Comparison of ENCODE assay signal across 38 mouse cellular contexts in the genomic region with DNA sequence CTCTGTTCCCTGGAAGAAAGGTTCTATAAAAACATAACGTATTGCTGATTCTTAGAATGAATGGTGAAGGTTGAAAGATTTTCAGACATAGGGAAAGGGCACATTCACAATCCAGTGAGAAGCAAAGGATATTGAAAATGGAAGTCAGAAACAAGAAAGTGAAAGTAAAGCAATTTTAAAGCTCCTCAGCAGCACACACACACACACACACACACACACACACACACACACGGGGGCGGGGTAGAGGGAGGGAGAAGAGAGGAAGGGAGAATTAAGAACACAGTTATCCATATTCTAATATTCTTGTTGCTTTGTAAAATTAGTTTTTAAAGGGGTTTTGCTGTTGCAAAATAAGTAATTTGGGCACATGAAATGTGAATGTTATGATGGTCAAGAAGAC. TPM values are rescaled to one million over a fixed set of nuclear protein-coding genes. Genes with fewer than 3 reads are reported as not detected.
DNase-seq lines count a peak whose midpoint lies in the region; ATAC-seq and TF ChIP-seq lines count a peak whose summit lies in the region.
"Had no signal": no experiment of that assay in that cellular context is flagged by ENCODE, and none has a peak within 500 bp of the region (broad histone marks: within the 10 kb centered on the region; RNA-seq: fewer than 3 reads in every experiment).

No protein-coding gene starts in this region.

- dilution Hi-C loops in CH12.LX (cut with MboI; ENCODE audit: extremely low pct_ligation_motif_present, extremely low pct_unique_long_range_greater_than_20kb, low sequenced_read_pairs) = no loop called here

- H3K27me3 ChIP-seq in CH12.LX (replicated peaks) = no peaks in the 10 kb centered on the region
- H3K27me3 ChIP-seq: embryonic facial prominence, embryonic 15.5 days; forebrain, embryonic 13.5 days; hindbrain, embryonic 13.5 days; kidney, embryonic 15.5 days; liver, embryonic 12.5 days; neural tube, embryonic 12.5 days had no signal

- peak; percentile 71 for ATAC-seq in megakaryocyte progenitor cell, adult 5-6 weeks (replicated peaks; ENCODE audit: poor library complexity)
- ATAC-seq: forebrain, embryonic 13.5 days; liver, embryonic 12.5 days; liver, postnatal 0 days; Patski had no signal

- no peak for TF ChIP-seq EP300 in CH12.LX (IDR thresholded peaks at IDR 0.05; ENCODE audit: low read length)

- no peaks in the 10 kb centered on the region for H3K79me2 ChIP-seq in CH12.LX (replicated peaks; ENCODE audit: control insufficient read depth, extremely low read depth, insufficient read depth, poor library complexity, severe bottlenecking)

- no peak for TF ChIP-seq CTCF in CH12.LX (conservative IDR thresholded peaks at IDR 0.05 in 1 of 2, IDR thresholded peaks at IDR 0.05 in 1 of 2; ENCODE audit: low read depth in 2 of 2, low read length in 2 of 2)

- H3K9me3 ChIP-seq in CH12.LX (replicated peaks; ENCODE audit: low read length) = no peaks in the 10 kb centered on the region
- H3K9me3 ChIP-seq: embryonic facial prominence, embryonic 10.5 days; embryonic facial prominence, embryonic 15.5 days; forebrain, embryonic 13.5 days; hindbrain, embryonic 13.5 days; kidney, embryonic 15.5 days; liver, embryonic 12.5 days; neural tube, embryonic 12.5 days had no signal

- intact Hi-C loops in left cerebral cortex, postnatal 36 days (cut with DNase I) = loop anchor here (10.0 kb wide), 1 partner anchor 1925 kb away; a partner anchor contains a TSS

- DNase-seq in 3T3-L1 (ENCODE audit: low read depth, low spot score) (peak; percentile 11), CH12.LX (ENCODE audit: extremely low read depth) (peak; percentile 8), adipocyte (ENCODE audit: low spot score) (peak; percentile 8)
- no peak for DNase-seq in kidney, adult 11 months
- DNase-seq in ovary, postnatal 10 days (ENCODE audit: low spot score) = no peak
- no peak for DNase-seq in left cerebral cortex, postnatal 36 days (ENCODE audit: low spot score in 2 of 2)
- DNase-seq in adrenal gland, adult 2 months = no peak
- DNase-seq: adrenal gland, postnatal 36 days; B cell, adult 2 months; cerebellum, adult 2 months; cerebellum, postnatal 14 days; gastrocnemius, postnatal 25 days; heart, adult 18-20 months; heart, postnatal 4 days; kidney, adult 18-20 months; kidney, postnatal 25 days; left cerebral cortex, postnatal 4 days; liver, postnatal 0 days; lung, postnatal 36 days; midbrain, embryonic 14.5 days had no signal

- TF ChIP-seq RAD21 in CH12.LX (IDR thresholded peaks at IDR 0.05; ENCODE audit: low read depth, low read length) = no peak

- H3K4me3 ChIP-seq in CH12.LX (replicated peaks in 1 of 3; ENCODE audit: low read depth in 2 of 3, low read length in 2 of 3, poor library complexity in 1 of 3) = no peak overlapping the region
- H3K4me3 ChIP-seq: embryonic facial prominence, embryonic 10.5 days; embryonic facial prominence, embryonic 15.5 days; forebrain, embryonic 13.5 days; hindbrain, embryonic 13.5 days; kidney, embryonic 15.5 days; layer of hippocampus, adult 2 months; liver, embryonic 12.5 days; neural tube, embryonic 12.5 days had no signal

- H3K36me3 ChIP-seq in CH12.LX (replicated peaks in 1 of 2; ENCODE audit: control insufficient read depth in 1 of 2, insufficient read depth in 1 of 2, low read length in 1 of 2) = no peaks in the 10 kb centered on the region
- H3K36me3 ChIP-seq: embryonic facial prominence, embryonic 10.5 days; embryonic facial prominence, embryonic 15.5 days; hindbrain, embryonic 13.5 days; kidney, embryonic 15.5 days; liver, embryonic 12.5 days; neural tube, embryonic 12.5 days had no signal

- in situ Hi-C loops in CH12.LX (cut with MboI; ENCODE audit: low pct_ligation_motif_present, low pct_unique_long_range_greater_than_20kb, low sequenced_read_pairs) = no loop called here

- no peak for TF ChIP-seq POLR2A in CH12.LX (IDR thresholded peaks at IDR 0.05; ENCODE audit: low read depth, low read length)

- no peak overlapping the region for H3K27ac ChIP-seq in CH12.LX (ENCODE audit: insufficient read depth, low read depth)
- H3K27ac ChIP-seq: embryonic facial prominence, embryonic 10.5 days; embryonic facial prominence, embryonic 15.5 days; forebrain, embryonic 13.5 days; hindbrain, embryonic 13.5 days; kidney, embryonic 15.5 days; layer of hippocampus, adult 2 months; liver, embryonic 12.5 days; neural tube, embryonic 12.5 days had no signal

- H3K4me1 ChIP-seq in CH12.LX (ENCODE audit: control insufficient read depth in 1 of 2, insufficient read depth in 2 of 2) = peaks cover 0 to 4% of the 10 kb centered on the region in 2 experiments; a peak in 2 of 4 replicates
- H3K4me1 ChIP-seq: embryonic facial prominence, embryonic 10.5 days; embryonic facial prominence, embryonic 15.5 days; forebrain, embryonic 13.5 days; hindbrain, embryonic 13.5 days; kidney, embryonic 15.5 days; liver, embryonic 12.5 days; neural tube, embryonic 12.5 days had no signal

- H3K9ac ChIP-seq in CH12.LX (ENCODE audit: insufficient read depth, low read depth) = no peak overlapping the region
- H3K9ac ChIP-seq: embryonic facial prominence, embryonic 15.5 days; forebrain, embryonic 13.5 days; hindbrain, embryonic 13.5 days; kidney, embryonic 15.5 days; liver, embryonic 12.5 days; liver, postnatal 0 days; neural tube, embryonic 12.5 days had no signal

- peak overlapping the region; percentile 61; the same call in 1 of the 2 replicates for H3K4me2 ChIP-seq in CH12.LX (ENCODE audit: insufficient read depth, low read depth, poor library complexity, severe bottlenecking)
- H3K4me2 ChIP-seq: embryonic facial prominence, embryonic 15.5 days; forebrain, embryonic 13.5 days; heart, embryonic 11.5 days; hindbrain, embryonic 13.5 days; kidney, embryonic 15.5 days; liver, embryonic 12.5 days; neural tube, embryonic 12.5 days had no signal

TF ChIP-seq in CH12.LX, 34 proteins besides CTCF, POLR2A, EP300 and RAD21:
- TF ChIP-seq CHD2 (IDR thresholded peaks at IDR 0.05; ENCODE audit: low read length) (no peak), ETS1 (conservative IDR thresholded peaks at IDR 0.05; ENCODE audit: low read depth, low read length) (peak; percentile 14; the same call in 1 of the 2 replicates), BHLHE40 (IDR thresholded peaks at IDR 0.05; ENCODE audit: low read depth, low read length) (no peak), IRF4 (IDR thresholded peaks at IDR 0.05; ENCODE audit: low read depth, low read length) (peak; percentile 17; the same call in 1 of the 2 replicates), MAZ (IDR thresholded peaks at IDR 0.05; ENCODE audit: low read depth, low read length) (peak; percentile 82)
TF ChIP-seq in CH12.LX: peak in this region for 3.

RNA-seq across cellular contexts. Expression of a gene that starts 2.4 kb away (rescaled TPM):
- total RNA-seq in CH12.LX (2012; rRNA removed) (0.04 and 0.08 TPM in 2 replicates), CH12.LX (2014; rRNA removed) (0.07 and 0.35 TPM in 2 replicates)
- polyA plus RNA-seq in CH12.LX (2012; ENCODE audit: insufficient read length, low read depth) = 0.07 and 0.09 TPM in 2 replicates
- total RNA-seq in megakaryocyte progenitor cell, adult 5-6 weeks (2015) = not detected in 2 replicates
- not detected in 2 replicates for total RNA-seq in megakaryocyte progenitor cell, adult 5-6 weeks (2017)
- not detected for total RNA-seq in left cerebral cortex, postnatal 36 days (2021)
- total RNA-seq in adrenal gland, adult 2 months (2021) = not detected
- not detected in 2 replicates for polyA plus RNA-seq in adrenal gland, adult 2 months (2012; rRNA removed)
- total RNA-seq: adrenal gland, adult 18-20 months; adrenal gland, postnatal 36 days; gastrocnemius, postnatal 25 days; heart, adult 18-20 months; heart, postnatal 4 days; layer of hippocampus, adult 2 months; layer of hippocampus, postnatal 14 days; left cerebral cortex, adult 8-10 months; left cerebral cortex, postnatal 4 days had no signal
- polyA plus RNA-seq: cerebellum, adult 2 months; embryonic facial prominence, embryonic 10.5 days; embryonic facial prominence, embryonic 15.5 days; forebrain, embryonic 13.5 days; heart, embryonic 11.5 days; hindbrain, embryonic 13.5 days; kidney, embryonic 15.5 days; limb, embryonic 14.5 days; liver, embryonic 12.5 days; liver, postnatal 0 days; lung, embryonic 16.5 days; midbrain, embryonic 14.5 days; neural tube, embryonic 12.5 days; Patski; stomach, embryonic 14.5 days; urinary bladder, adult 2 months had no signal

Comparison
In these comparisons a context has a peak if more than half of its experiments do, and no peak if none do; other contexts are left out.
1. DNase-seq: peak in 3T3-L1 (single experiment), CH12.LX (single experiment) and adipocyte (single experiment); none in kidney, adult 11 months (single experiment), ovary, postnatal 10 days (single experiment), left cerebral cortex, postnatal 36 days (0 of 2) and adrenal gland, adult 2 months (single experiment).